In genomic region chr2:163662698-163663221, GRCm38 (mm10) we compare ENCODE assay signal across 17 mouse cellular contexts. TPM values are rescaled to one million over a fixed set of nuclear protein-coding genes. Genes with fewer than 3 reads are reported as not detected.
DNase-seq lines count a peak whose midpoint lies in the region; ATAC-seq and TF ChIP-seq lines count a peak whose summit lies in the region.
"Had no signal": no experiment of that assay in that cellular context is flagged by ENCODE, and none has a peak within 500 bp of the region (broad histone marks: within the 10 kb centered on the region; RNA-seq: fewer than 3 reads in every experiment).

No protein-coding gene starts in this region.

- no peaks in the 10 kb centered on the region for H3K9me3 ChIP-seq in midbrain, embryonic 11.5 days (ENCODE audit: control insufficient read depth, low read length)
- H3K9me3 ChIP-seq in midbrain, embryonic 16.5 days (replicated peaks; ENCODE audit: control insufficient read depth, low read length, poor library complexity, severe bottlenecking), result no peaks in the 10 kb centered on the region
- H3K9me3 ChIP-seq: neural tube, embryonic 15.5 days had no signal

- H3K27ac ChIP-seq in gastrocnemius, adult 2 months, result peak overlapping the region; percentile 95
- no peak overlapping the region for H3K27ac ChIP-seq in midbrain, embryonic 11.5 days (ENCODE audit: low read depth, low read length)
- no peak overlapping the region for H3K27ac ChIP-seq in midbrain, embryonic 16.5 days (ENCODE audit: low read length)
- H3K27ac ChIP-seq: liver, embryonic 14.5 days; neural tube, embryonic 15.5 days had no signal

- no peaks in the 10 kb centered on the region for H3K36me3 ChIP-seq in midbrain, embryonic 11.5 days (ENCODE audit: control insufficient read depth, insufficient read depth, low read length)
- H3K36me3 ChIP-seq in midbrain, embryonic 16.5 days (ENCODE audit: control insufficient read depth, insufficient read depth, low read length), result no peaks in the 10 kb centered on the region
- H3K36me3 ChIP-seq: neural tube, embryonic 15.5 days had no signal

- peaks cover 6% of the 10 kb centered on the region; the same call in 1 of the 2 replicates for H3K4me1 ChIP-seq in midbrain, embryonic 11.5 days (ENCODE audit: control insufficient read depth, insufficient read depth, low read length)
- peaks cover 21% of the 10 kb centered on the region for H3K4me1 ChIP-seq in midbrain, embryonic 16.5 days (ENCODE audit: control insufficient read depth, insufficient read depth, low read length)

- no peak overlapping the region for H3K9ac ChIP-seq in midbrain, embryonic 11.5 days (ENCODE audit: low read length)
- no peak overlapping the region for H3K9ac ChIP-seq in midbrain, embryonic 16.5 days (ENCODE audit: low read depth, low read length)
- H3K9ac ChIP-seq: forebrain, postnatal 0 days; liver, embryonic 14.5 days; neural tube, embryonic 15.5 days had no signal

- DNase-seq in gastrocnemius, adult 2 months, result no peak
- DNase-seq in gastrocnemius, adult 8-10 months (ENCODE audit: low spot score in 2 of 2), result no peak
- peak; percentile 23 for DNase-seq in midbrain, embryonic 11.5 days (ENCODE audit: low spot score, missing footprints)
- peak; percentile 89 to 92 for DNase-seq in spleen, postnatal 36 days (ENCODE audit: low spot score in 2 of 2)
- no peak for DNase-seq in layer of hippocampus, postnatal 14 days (ENCODE audit: low spot score in 2 of 2)
- no peak for DNase-seq in frontal cortex, adult 2 months (ENCODE audit: extremely low spot score in 1 of 2, low spot score in 1 of 2)
- DNase-seq: adrenal gland, postnatal 25 days; cerebellum, adult 18-20 months; forebrain, postnatal 0 days; gastrocnemius, postnatal 36 days; kidney, adult 9 months; lung, postnatal 14 days had no signal

- H3K4me3 ChIP-seq in gastrocnemius, adult 2 months, result no peak overlapping the region; the same call in 1 of the 2 replicates
- H3K4me3 ChIP-seq in midbrain, embryonic 11.5 days (ENCODE audit: low read depth, low read length), result no peak overlapping the region
- H3K4me3 ChIP-seq in midbrain, embryonic 16.5 days (ENCODE audit: low read depth, low read length), result no peak overlapping the region
- H3K4me3 ChIP-seq: neural tube, embryonic 15.5 days had no signal

- intact Hi-C loops in gastrocnemius, adult 2 months (cut with DNase I), result no loop called here

- 78% methylated on average over 2 of the region's 2 CpGs for WGBS in midbrain, embryonic 11.5 days
- 68% methylated on average over 2 of the region's 2 CpGs for WGBS in midbrain, embryonic 16.5 days

- H3K27me3 ChIP-seq in midbrain, embryonic 11.5 days (ENCODE audit: control insufficient read depth, insufficient read depth, low read length), result no peaks in the 10 kb centered on the region
- H3K27me3 ChIP-seq in midbrain, embryonic 16.5 days (ENCODE audit: control insufficient read depth, insufficient read depth, low read depth, low read length), result no peaks in the 10 kb centered on the region
- H3K27me3 ChIP-seq: neural tube, embryonic 15.5 days had no signal

- H3K4me2 ChIP-seq in midbrain, embryonic 11.5 days, result no peak overlapping the region
- H3K4me2 ChIP-seq in midbrain, embryonic 16.5 days (ENCODE audit: low read length), result no peak overlapping the region
- H3K4me2 ChIP-seq: neural tube, embryonic 15.5 days had no signal

- no peak for ATAC-seq in midbrain, embryonic 11.5 days (ENCODE audit: low FRiP score)
- ATAC-seq in midbrain, embryonic 16.5 days, result no peak
- ATAC-seq in megakaryocyte progenitor cell, adult 5-6 weeks (replicated peaks; ENCODE audit: poor library complexity), result 0 out of 2 replicates have a peak, but pooled peaks have one; percentile 40
- ATAC-seq: forebrain, postnatal 0 days; hindbrain, embryonic 16.5 days had no signal

- TF ChIP-seq CTCF in gastrocnemius, adult 2 months (IDR thresholded peaks at IDR 0.05), result no peak

RNA-seq across cellular contexts. Expression of gene Pkig, which starts 4.6 kb away (rescaled TPM):
- 100 to 1,000 TPM in 1 of 2 experiments, 10 to 100 TPM in 1; 93.9 to 125 TPM for total RNA-seq in gastrocnemius, adult 2 months (2021)
- total RNA-seq in gastrocnemius, adult 8-10 months (2022), result 100 to 1,000 TPM; 102 to 111 (median 107) TPM
- polyA plus RNA-seq in midbrain, embryonic 11.5 days (2014; fragmentation: Nextera tagmentation; extraction: Ambion mirVana), result 153 and 162 TPM in 2 replicates
- 134 TPM in 2 replicates for polyA plus RNA-seq in midbrain, embryonic 16.5 days (2015; fragmentation: Nextera tagmentation; extraction: Ambion mirVana)
- 50.8 and 54.4 TPM in 2 replicates for total RNA-seq in megakaryocyte progenitor cell, adult 5-6 weeks (2015)
- total RNA-seq in megakaryocyte progenitor cell, adult 5-6 weeks (2017), result 52.9 and 56.3 TPM in 2 replicates
- total RNA-seq in layer of hippocampus, postnatal 14 days (2021), result 10 to 100 TPM; 70.9 to 71.8 TPM
- 194 and 214 TPM in 2 replicates for polyA plus RNA-seq in frontal cortex, adult 2 months (2012; rRNA removed)

RNA-seq across cellular contexts. Expression of gene Serinc3, which starts 17.8 kb away (rescaled TPM):
- total RNA-seq in gastrocnemius, adult 2 months (2021), result 100 to 1,000 TPM; 118 to 147 TPM
- 100 to 1,000 TPM in 3 of 4 experiments, 10 to 100 TPM in 1; 88.8 to 135 (median 117) TPM for total RNA-seq in gastrocnemius, adult 8-10 months (2022)
- 35.0 and 38.8 TPM in 2 replicates for polyA plus RNA-seq in midbrain, embryonic 11.5 days (2014; fragmentation: Nextera tagmentation; extraction: Ambion mirVana)
- polyA plus RNA-seq in midbrain, embryonic 16.5 days (2015; fragmentation: Nextera tagmentation; extraction: Ambion mirVana), result 35.6 and 36.4 TPM in 2 replicates
- 641 and 693 TPM in 2 replicates for total RNA-seq in megakaryocyte progenitor cell, adult 5-6 weeks (2015)
- total RNA-seq in megakaryocyte progenitor cell, adult 5-6 weeks (2017), result 470 and 502 TPM in 2 replicates
- total RNA-seq in layer of hippocampus, postnatal 14 days (2021), result 100 to 1,000 TPM; 209 to 218 TPM
- polyA plus RNA-seq in frontal cortex, adult 2 months (2012; rRNA removed), result 167 and 199 TPM in 2 replicates

Comparison
In these comparisons a context has a peak if more than half of its experiments do, and no peak if none do; other contexts are left out.
1. DNase-seq: peak in midbrain, embryonic 11.5 days (single experiment) and spleen, postnatal 36 days (2 of 2); none in gastrocnemius, adult 2 months (single experiment), gastrocnemius, adult 8-10 months (0 of 2), layer of hippocampus, postnatal 14 days (0 of 2) and frontal cortex, adult 2 months (0 of 2).